In the genomic region with DNA sequence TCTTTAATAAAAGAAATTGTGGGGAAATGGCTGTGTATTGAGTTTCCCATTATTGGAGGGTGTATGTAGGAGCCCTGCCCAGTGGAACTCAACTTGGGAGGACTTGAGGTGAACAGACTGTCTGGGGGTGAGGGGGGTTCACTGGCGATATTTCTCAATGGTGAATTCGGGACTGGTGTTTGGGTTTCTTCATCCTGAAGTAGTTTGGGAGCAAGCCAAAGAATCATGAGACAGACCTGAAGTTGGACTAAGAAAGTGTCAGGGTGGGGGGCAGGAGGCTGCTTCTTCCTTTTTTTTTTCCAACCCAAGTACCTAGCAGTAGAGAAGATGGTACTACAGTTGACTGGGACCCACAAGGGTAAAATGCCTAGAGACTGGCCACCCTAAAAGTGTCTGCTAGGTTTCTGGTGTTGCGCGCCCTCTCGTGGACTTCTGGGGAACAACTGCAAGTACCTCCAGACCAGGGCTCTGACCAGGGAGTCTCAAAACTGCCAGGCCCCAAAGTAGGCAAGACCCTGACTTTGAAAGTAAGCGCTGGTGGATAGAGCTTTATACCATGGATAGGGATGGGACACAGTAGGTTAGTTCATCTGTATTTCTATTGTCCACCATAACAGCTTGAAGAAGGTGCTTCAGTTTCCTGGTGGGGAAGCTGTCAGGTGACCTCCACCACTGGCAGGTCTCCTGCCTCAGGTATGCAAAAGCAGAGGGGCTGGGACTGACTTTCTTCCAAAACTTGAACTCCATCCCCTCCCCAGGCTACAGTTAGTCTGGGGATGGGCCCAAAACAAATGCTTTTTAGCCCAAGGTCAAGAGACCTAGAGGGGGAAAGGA, we compare ENCODE assay signal across 10 mouse cellular contexts. TPM values are rescaled to one million over a fixed set of nuclear protein-coding genes. Genes with fewer than 3 reads are reported as not detected.
A peak's percentile ranks its signal among the peaks of the same experiment; 100 is the strongest.
DNase-seq lines count a peak whose midpoint lies in the region; ATAC-seq and TF ChIP-seq lines count a peak whose summit lies in the region.
"Had no signal": no experiment of that assay in that cellular context is flagged by ENCODE, and none has a peak within 500 bp of the region (broad histone marks: within the 10 kb centered on the region; RNA-seq: fewer than 3 reads in every experiment).

No protein-coding gene starts in this region.

- peak; percentile 91 for DNase-seq in intestine, embryonic 14.5 days (ENCODE audit: low spot score)
- peak; percentile 94 for DNase-seq in adipocyte (ENCODE audit: low spot score)
- DNase-seq in heart, adult 2 months: peak; percentile 76 to 83
- peak; percentile 38 for DNase-seq in layer of hippocampus, adult 9-10 months (ENCODE audit: low spot score)
- peak; percentile 65 to 81 for DNase-seq in lung, postnatal 4 days
- DNase-seq in spleen, postnatal 4 days (ENCODE audit: low spot score in 2 of 2): peak; percentile 70 to 89

- H3K4me1 ChIP-seq in intestine, embryonic 14.5 days (replicated peaks; ENCODE audit: control insufficient read depth, insufficient read depth, low read length): 0 out of 2 replicates have a peak, but pooled peaks cover 4% of the 10 kb centered on the region
- peaks cover 9% of the 10 kb centered on the region; the same call in 1 of the 2 replicates for H3K4me1 ChIP-seq in intestine, embryonic 15.5 days (replicated peaks)
- peaks cover 15% of the 10 kb centered on the region for H3K4me1 ChIP-seq in cortical plate, adult 2 months (ENCODE audit: control insufficient read depth, insufficient read depth, low read length)
- peaks cover 17% of the 10 kb centered on the region for H3K4me1 ChIP-seq in heart, adult 2 months (ENCODE audit: control insufficient read depth, insufficient read depth, low read length)
- H3K4me1 ChIP-seq: embryonic facial prominence, embryonic 12.5 days had no signal

- H3K27ac ChIP-seq in intestine, embryonic 14.5 days (ENCODE audit: low read depth): no peak overlapping the region
- H3K27ac ChIP-seq in intestine, embryonic 15.5 days: no peak overlapping the region
- H3K27ac ChIP-seq in cortical plate, adult 2 months (ENCODE audit: insufficient read depth, low read length): peak overlapping the region; percentile 41; the same call in 1 of the 2 replicates
- peak overlapping the region; percentile 90 for H3K27ac ChIP-seq in heart, adult 2 months
- H3K27ac ChIP-seq: embryonic facial prominence, embryonic 12.5 days had no signal

- peak; percentile 86; the same call in 1 of the 2 replicates for TF ChIP-seq EP300 in heart, adult 2 months (IDR thresholded peaks at IDR 0.05; ENCODE audit: insufficient read depth, low read depth, low read length)

- H3K27me3 ChIP-seq in intestine, embryonic 14.5 days (replicated peaks; ENCODE audit: control insufficient read depth, insufficient read depth, low read length): no peaks in the 10 kb centered on the region
- H3K27me3 ChIP-seq in intestine, embryonic 15.5 days (replicated peaks): no peaks in the 10 kb centered on the region
- H3K27me3 ChIP-seq in heart, adult 2 months (ENCODE audit: control insufficient read depth, insufficient read depth, low read length): no peaks in the 10 kb centered on the region
- H3K27me3 ChIP-seq: embryonic facial prominence, embryonic 12.5 days had no signal

- no peak overlapping the region for H3K4me2 ChIP-seq in intestine, embryonic 14.5 days (ENCODE audit: low read length)
- H3K4me2 ChIP-seq in intestine, embryonic 15.5 days (replicated peaks): no peak overlapping the region
- H3K4me2 ChIP-seq: embryonic facial prominence, embryonic 12.5 days had no signal

- WGBS in intestine, embryonic 14.5 days: 29% methylated on average over 6 of the region's 6 CpGs
- 27% methylated on average over 6 of the region's 6 CpGs for WGBS in intestine, embryonic 15.5 days
- WGBS in heart, adult 2 months: 23% methylated on average over 6 of the region's 6 CpGs

- H3K36me3 ChIP-seq in intestine, embryonic 14.5 days (ENCODE audit: control insufficient read depth, insufficient read depth, low read length): peaks cover 18% of the 10 kb centered on the region
- no peaks in the 10 kb centered on the region for H3K36me3 ChIP-seq in intestine, embryonic 15.5 days
- peaks cover 8% of the 10 kb centered on the region for H3K36me3 ChIP-seq in heart, adult 2 months (ENCODE audit: control insufficient read depth, insufficient read depth, low read length)

- no peak overlapping the region for H3K9ac ChIP-seq in intestine, embryonic 14.5 days (ENCODE audit: low read length)
- H3K9ac ChIP-seq in intestine, embryonic 15.5 days: no peak overlapping the region
- H3K9ac ChIP-seq in heart, adult 2 months (ENCODE audit: low read depth, low read length): no peak overlapping the region
- H3K9ac ChIP-seq: embryonic facial prominence, embryonic 12.5 days had no signal

- no peak overlapping the region for H3K4me3 ChIP-seq in intestine, embryonic 14.5 days (ENCODE audit: low read depth, low read length)
- H3K4me3 ChIP-seq in intestine, embryonic 15.5 days (replicated peaks): no peak overlapping the region
- H3K4me3 ChIP-seq in cortical plate, adult 2 months (ENCODE audit: insufficient read depth, low read length): no peak overlapping the region
- no peak overlapping the region for H3K4me3 ChIP-seq in heart, adult 2 months
- H3K4me3 ChIP-seq: embryonic facial prominence, embryonic 12.5 days; megakaryocyte, embryonic 14.5 days had no signal

- TF ChIP-seq POLR2A in cortical plate, adult 2 months (IDR thresholded peaks at IDR 0.05; ENCODE audit: extremely low read depth, insufficient read depth, low read length): no peak
- TF ChIP-seq POLR2A in heart, adult 2 months (IDR thresholded peaks at IDR 0.05; ENCODE audit: insufficient read depth, low read depth, low read length): no peak

- ATAC-seq in intestine, embryonic 14.5 days (replicated peaks; ENCODE audit: low FRiP score, low TSS enrichment, low read depth): no peak; the same call in 1 of the 2 replicates
- no peak; the same call in 1 of the 2 replicates for ATAC-seq in intestine, embryonic 15.5 days

- intact Hi-C loops in heart, adult 2 months (cut with DNase I): loop anchor here (1.0 to 5.0 kb wide), 5 partner anchors 37 to 284 kb away; a partner anchor contains a TSS

- H3K79me2 ChIP-seq in heart, adult 2 months (replicated peaks; ENCODE audit: control insufficient read depth, insufficient read depth, low read length): no peaks in the 10 kb centered on the region

- peak; percentile 81 for TF ChIP-seq CTCF in cortical plate, adult 2 months (IDR thresholded peaks at IDR 0.05; ENCODE audit: extremely low read depth, insufficient read depth, low read length)
- peak; percentile 92 for TF ChIP-seq CTCF in heart, adult 2 months (IDR thresholded peaks at IDR 0.05)

- no peaks in the 10 kb centered on the region for H3K9me3 ChIP-seq in intestine, embryonic 14.5 days (ENCODE audit: control insufficient read depth, low read length)
- H3K9me3 ChIP-seq in intestine, embryonic 15.5 days: no peaks in the 10 kb centered on the region
- H3K9me3 ChIP-seq: embryonic facial prominence, embryonic 12.5 days; megakaryocyte, embryonic 14.5 days had no signal

RNA-seq across cellular contexts. Expression of a gene that starts 4.3 kb away (rescaled TPM):
- polyA plus RNA-seq in intestine, embryonic 14.5 days (2014; fragmentation: Nextera tagmentation; extraction: Ambion mirVana): 1.2 TPM in 2 replicates
- polyA plus RNA-seq in intestine, embryonic 15.5 days (2015; fragmentation: Nextera tagmentation; extraction: Ambion mirVana): 1.6 and 1.8 TPM in 2 replicates
- polyA plus RNA-seq in cortical plate, adult 2 months (2012; rRNA removed): 21.2 and 21.6 TPM in 2 replicates
- 10 to 100 TPM; 43.4 to 53.4 TPM for total RNA-seq in heart, adult 2 months (2021)
- 52.1 and 56.2 TPM in 2 replicates for polyA plus RNA-seq in heart, adult 2 months (2012; rRNA removed)

RNA-seq across cellular contexts. Expression of a gene that starts 17.3 kb away (rescaled TPM):
- 20.5 and 24.2 TPM in 2 replicates for polyA plus RNA-seq in intestine, embryonic 14.5 days (2014; fragmentation: Nextera tagmentation; extraction: Ambion mirVana)
- polyA plus RNA-seq in intestine, embryonic 15.5 days (2015; fragmentation: Nextera tagmentation; extraction: Ambion mirVana): 14.9 and 15.7 TPM in 2 replicates
- 27.0 and 28.7 TPM in 2 replicates for polyA plus RNA-seq in cortical plate, adult 2 months (2012; rRNA removed)
- total RNA-seq in heart, adult 2 months (2021): 1 to 10 TPM; 6.3 to 7.6 TPM
- 4.3 and 6.4 TPM in 2 replicates for polyA plus RNA-seq in heart, adult 2 months (2012; rRNA removed)

Comparison
In these comparisons a context has a peak if more than half of its experiments do, and no peak if none do; other contexts are left out.
1. DNase-seq: peak in every context shown above with its lines; median percentile 94 in adipocyte; 91 in intestine, embryonic 14.5 days; 80 in heart, adult 2 months; 80 in spleen, postnatal 4 days; 73 in lung, postnatal 4 days; 38 in layer of hippocampus, adult 9-10 months.
2. H3K27ac ChIP-seq: peak in cortical plate, adult 2 months (single experiment) and heart, adult 2 months (single experiment); none in intestine, embryonic 14.5 days (single experiment) and intestine, embryonic 15.5 days (single experiment).